Mouse (Mus musculus) neural tube, embryonic 14.5 days (tissue): ENCODE results near the gene Cbr1. TPM values are rescaled to one million over a fixed set of nuclear protein-coding genes. Genes with fewer than 3 reads are reported as not detected.

ENCODE experiments used
- ATAC-seq: fragments of 200-750 bp; cut with Nextera tagmentation; 2 replicates; pipeline ENCODE4 v1.8.0; 2017; ENCODE audit warnings: low read depth, mild to moderate bottlenecking, moderate TSS enrichment, moderate library complexity
- H3K27ac ChIP-seq: fragments of 300-500 bp; sonication (generic); 2 replicates; pipeline ENCODE4 v1.5.1; 2014; ENCODE audit warnings: low read depth, mild to moderate bottlenecking, control low read depth, low read length, moderate library complexity, mixed read lengths
- H3K27me3 ChIP-seq: fragments of 300-500 bp; sonication (generic); 2 replicates; pipeline ENCODE4 v1.6.1; 2014; ENCODE audit warnings: low read length; ENCODE audit not compliant: control insufficient read depth, insufficient read depth
- H3K36me3 ChIP-seq: fragments of 300-500 bp; sonication (generic); 2 replicates; pipeline ENCODE4 v1.6.1; 2014; ENCODE audit warnings: low read length, mixed read lengths; ENCODE audit not compliant: control insufficient read depth, insufficient read depth
- H3K4me1 ChIP-seq: fragments of 300-500 bp; sonication (generic); 2 replicates; pipeline ENCODE4 v1.6.1; 2014; ENCODE audit warnings: low read length; ENCODE audit not compliant: control insufficient read depth, insufficient read depth
- H3K4me2 ChIP-seq: fragments of 300-500 bp; sonication (generic); 2 replicates; pipeline ENCODE4 v1.6.1; 2014; ENCODE audit warnings: mild to moderate bottlenecking, low read depth, low read length, control low read depth
- H3K4me3 ChIP-seq: fragments of 300-500 bp; sonication (generic); 2 replicates; pipeline ENCODE4 v1.5.1; 2014; ENCODE audit warnings: low read depth, low read length, control low read depth, mixed read lengths
- H3K9ac ChIP-seq: fragments of 300-500 bp; sonication (generic); replicated peaks from 2 replicates; pipeline ENCODE4 v1.6.1; 2014; ENCODE audit warnings: low read depth, mild to moderate bottlenecking, control low read depth, low read length, mixed read lengths
- H3K9me3 ChIP-seq: fragments of 300-500 bp; sonication (generic); 2 replicates; pipeline ENCODE4 v1.6.1; 2016; ENCODE audit warnings: low read length; ENCODE audit not compliant: control insufficient read depth
- WGBS: fragments of 180-500 bp; shearing (Covaris S2); extraction: QIAGEN DNeasy Blood & Tissue Kit; methylation state at CpG from one replicate; pipeline ENCODE4 v1.1.7; 2014; 5-methylcytosine and 5-hydroxymethylcytosine counted together
- polyA plus RNA-seq: library from polyadenylated mRNA; unstranded; fragments of >200 nt; fragmentation: Nextera tagmentation; extraction: Ambion mirVana; gene quantifications from 2 replicates; pipeline ENCODE4 v1.2.1, GENCODE M21; 2014

Cbr1 gene
- polyA plus RNA-seq, 1 experiment from 2014 or later, result 143 TPM

DNA sequence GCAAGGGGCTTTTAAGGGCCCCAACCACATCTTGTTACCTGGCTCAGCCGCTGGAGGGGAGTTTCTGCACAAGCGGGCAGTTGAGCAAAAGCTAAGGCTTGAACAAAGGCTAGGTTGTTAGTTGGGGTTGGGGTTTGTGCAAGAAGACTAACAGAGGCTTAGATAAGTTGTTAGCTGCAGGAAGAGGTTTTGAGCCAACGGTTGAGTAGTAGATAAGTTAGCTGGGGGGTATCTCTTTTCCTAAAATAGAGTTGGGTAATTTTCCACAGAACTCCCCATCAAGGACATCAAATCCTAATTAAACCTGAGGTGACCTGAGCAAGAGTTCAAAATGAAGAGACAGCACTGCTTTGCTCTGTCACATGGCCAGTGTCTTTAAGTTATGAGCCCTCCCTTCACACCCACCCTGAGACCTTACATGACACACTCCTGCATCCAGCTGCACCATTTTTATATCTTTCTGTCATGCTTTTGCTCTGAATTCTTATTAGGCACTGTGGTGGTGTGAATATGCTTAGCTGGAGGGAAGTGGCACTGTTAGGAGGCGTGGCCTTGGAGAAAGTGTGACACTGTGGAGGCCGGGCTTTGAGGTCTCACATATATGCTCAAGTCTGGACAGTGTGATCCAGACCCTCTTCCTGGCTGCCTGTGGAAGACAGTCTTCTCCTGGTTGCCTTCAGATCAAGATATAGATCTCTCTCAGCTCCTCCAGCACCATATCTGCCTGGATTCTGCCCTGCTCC, 43.0 kb downstream of the Cbr1 start:
- no peaks in the 10 kb centered on the region for H3K27me3 ChIP-seq
- no peak overlapping the region for H3K27ac ChIP-seq
- H3K9me3 ChIP-seq, result no peaks in the 10 kb centered on the region
- no peak for ATAC-seq
- H3K4me3 ChIP-seq, result no peak overlapping the region
- no peaks in the 10 kb centered on the region for H3K4me1 ChIP-seq
- no peak overlapping the region for H3K4me2 ChIP-seq
- no peak overlapping the region for H3K9ac ChIP-seq
- WGBS, result 85% methylated on average over 5 of the region's 5 CpGs
- H3K36me3 ChIP-seq, result no peaks in the 10 kb centered on the region

Other genes with a start within 250 kb of the Cbr1 start
- gene Setd4, start 1.8 kb upstream of the Cbr1 start, polyA plus RNA-seq, result 12.3 and 19.9 TPM in 2 replicates
- gene Gm5678, start 22.2 kb downstream of the Cbr1 start, polyA plus RNA-seq, result 0.30 TPM in 1 of 2 replicates, not detected in the other
- 0.82 and 0.99 TPM in 2 replicates for gene Cbr3, start 77.4 kb downstream of the Cbr1 start, polyA plus RNA-seq
- gene Dop1b, start 106.1 kb downstream of the Cbr1 start, polyA plus RNA-seq, result 43.7 and 44.9 TPM in 2 replicates
- 37.0 and 39.9 TPM in 2 replicates for gene Morc3, start 226.3 kb downstream of the Cbr1 start, polyA plus RNA-seq